Mouse (Mus musculus): ENCODE measurements around the gene A430078G23Rik. TPM values are rescaled to one million over a fixed set of nuclear protein-coding genes. Genes with fewer than 3 reads are reported as not detected.
"Not testable (repeated sequence)": the region's sequence is repeated elsewhere in the genome, so short reads cannot be mapped to it uniquely, and the experiment has no call there.

Gene A430078G23Rik
- polyA plus RNA-seq, 1 experiment from 2014 or later: not detected

GRCm38 (mm10) chr8:3327538-3328245, 25.5 kb upstream of the A430078G23Rik start:
- no peak for ATAC-seq (ENCODE audit: insufficient number of reproducible peaks, low FRiP score)
- WGBS: 60% methylated on average over 8 of the region's 8 CpGs
- Histone ChIP-seq H3K9me3 (replicated peaks) (no peaks in the 10 kb centered on the region), H3K4me3 (no peak overlapping the region), H3K36me3 (no peaks in the 10 kb centered on the region), H3K4me2 (no peak overlapping the region), H3K27ac (ENCODE audit: poor library complexity, severe bottlenecking) (no peak overlapping the region), H3K27me3 (replicated peaks) (no peaks in the 10 kb centered on the region), H3K4me1 (replicated peaks) (no peaks in the 10 kb centered on the region), H3K9ac (no peak overlapping the region)

- H3K27ac ChIP-seq (ENCODE audit: poor library complexity, severe bottlenecking): no peak overlapping the region
- no peaks in the 10 kb centered on the region for H3K27me3 ChIP-seq (replicated peaks)
- WGBS: 46% methylated on average over 6 of the region's 6 CpGs
- H3K4me3 ChIP-seq: no peak overlapping the region
- H3K9me3 ChIP-seq (replicated peaks): no peaks in the 10 kb centered on the region
- no peak for ATAC-seq (ENCODE audit: insufficient number of reproducible peaks, low FRiP score)
- H3K4me2 ChIP-seq: no peak overlapping the region
- no peaks in the 10 kb centered on the region for H3K4me1 ChIP-seq (replicated peaks)
- no peak overlapping the region for H3K9ac ChIP-seq
- no peaks in the 10 kb centered on the region for H3K36me3 ChIP-seq
These were observed 22.6 kb upstream of the A430078G23Rik start for GRCm38 (mm10) chr8:3330662-3331061.

- WGBS: 76% methylated on average over 2 of the region's 2 CpGs
- no peaks in the 10 kb centered on the region for H3K27me3 ChIP-seq (replicated peaks)
- ATAC-seq (ENCODE audit: insufficient number of reproducible peaks, low FRiP score): no peak
- H3K4me2 ChIP-seq: no peak overlapping the region
- H3K4me3 ChIP-seq: no peak overlapping the region
- H3K27ac ChIP-seq (ENCODE audit: poor library complexity, severe bottlenecking): no peak overlapping the region
- no peaks in the 10 kb centered on the region for H3K36me3 ChIP-seq
- H3K4me1 ChIP-seq (replicated peaks): no peaks in the 10 kb centered on the region
- H3K9me3 ChIP-seq (replicated peaks): no peaks in the 10 kb centered on the region
- H3K9ac ChIP-seq: no peak overlapping the region
These were observed 21.5 kb upstream of the A430078G23Rik start for GRCm38 (mm10) chr8:3331692-3332091.

- no peak for ATAC-seq (ENCODE audit: insufficient number of reproducible peaks, low FRiP score)
- Histone ChIP-seq H3K9ac (no peak overlapping the region), H3K4me3 (no peak overlapping the region), H3K9me3 (replicated peaks) (0 out of 2 replicates have a peak, but pooled peaks cover 4% of the 10 kb centered on the region), H3K36me3 (no peaks in the 10 kb centered on the region), H3K27me3 (replicated peaks) (no peaks in the 10 kb centered on the region), H3K27ac (ENCODE audit: poor library complexity, severe bottlenecking) (no peak overlapping the region), H3K4me1 (replicated peaks) (no peaks in the 10 kb centered on the region), H3K4me2 (no peak overlapping the region)
- WGBS: 84% methylated on average over 1 of the region's 1 CpGs
These were observed 17.3 kb upstream of the A430078G23Rik start for GRCm38 (mm10) chr8:3335881-3336280.

- no peak overlapping the region for H3K9ac ChIP-seq
- H3K27me3 ChIP-seq (replicated peaks): no peaks in the 10 kb centered on the region
- H3K36me3 ChIP-seq: no peaks in the 10 kb centered on the region
- H3K27ac ChIP-seq (ENCODE audit: poor library complexity, severe bottlenecking): no peak overlapping the region
- H3K4me3 ChIP-seq: no peak overlapping the region
- 0 out of 2 replicates have a peak, but pooled peaks cover 4% of the 10 kb centered on the region for H3K9me3 ChIP-seq (replicated peaks)
- no peak overlapping the region for H3K4me2 ChIP-seq
- 63% methylated on average over 9 of the region's 9 CpGs for WGBS
- no peak for ATAC-seq (ENCODE audit: insufficient number of reproducible peaks, low FRiP score)
- no peaks in the 10 kb centered on the region for H3K4me1 ChIP-seq (replicated peaks)
These were observed 16.3 kb upstream of the A430078G23Rik start for GRCm38 (mm10) chr8:3336658-3337524.

GRCm38 (mm10) chr8:3337525-3337824, 15.7 kb upstream of the A430078G23Rik start:
- H3K36me3 ChIP-seq; H3K27me3 ChIP-seq (replicated peaks); H3K9me3 ChIP-seq (replicated peaks); H3K4me2 ChIP-seq; H3K4me1 ChIP-seq (replicated peaks); H3K27ac ChIP-seq (ENCODE audit: poor library complexity, severe bottlenecking); H3K4me3 ChIP-seq; ATAC-seq (ENCODE audit: insufficient number of reproducible peaks, low FRiP score); H3K9ac ChIP-seq: not testable (repeated sequence)
- WGBS: 73% methylated on average over 3 of the region's 3 CpGs

- no peak for ATAC-seq (ENCODE audit: insufficient number of reproducible peaks, low FRiP score)
- no peak overlapping the region for H3K27ac ChIP-seq (ENCODE audit: poor library complexity, severe bottlenecking)
- 86% methylated on average over 11 of the region's 11 CpGs for WGBS
- 0 out of 2 replicates have a peak, but pooled peaks cover 4% of the 10 kb centered on the region for H3K9me3 ChIP-seq (replicated peaks)
- no peaks in the 10 kb centered on the region for H3K27me3 ChIP-seq (replicated peaks)
- H3K9ac ChIP-seq: no peak overlapping the region
- H3K4me3 ChIP-seq: no peak overlapping the region
- no peak overlapping the region for H3K4me2 ChIP-seq
- H3K4me1 ChIP-seq (replicated peaks): no peaks in the 10 kb centered on the region
- H3K36me3 ChIP-seq: no peaks in the 10 kb centered on the region
These were observed 15.2 kb upstream of the A430078G23Rik start for GRCm38 (mm10) chr8:3337971-3338370.

GRCm38 (mm10) chr8:3340711-3341110, 12.5 kb upstream of the A430078G23Rik start:
- not testable (repeated sequence) for H3K36me3 ChIP-seq; H3K27me3 ChIP-seq (replicated peaks); ATAC-seq (ENCODE audit: insufficient number of reproducible peaks, low FRiP score); H3K27ac ChIP-seq (ENCODE audit: poor library complexity, severe bottlenecking); H3K9ac ChIP-seq; H3K9me3 ChIP-seq (replicated peaks); H3K4me1 ChIP-seq (replicated peaks); H3K4me3 ChIP-seq; H3K4me2 ChIP-seq
- 81% methylated on average over 3 of the region's 3 CpGs for WGBS

GRCm38 (mm10) chr8:3345337-3345736, 7.9 kb upstream of the A430078G23Rik start:
- ATAC-seq (ENCODE audit: insufficient number of reproducible peaks, low FRiP score): no peak
- no peaks in the 10 kb centered on the region for H3K36me3 ChIP-seq
- H3K27ac ChIP-seq (ENCODE audit: poor library complexity, severe bottlenecking): no peak overlapping the region
- H3K4me1 ChIP-seq (replicated peaks): no peaks in the 10 kb centered on the region
- 87% methylated on average over 6 of the region's 6 CpGs for WGBS
- H3K9ac ChIP-seq: no peak overlapping the region
- no peaks in the 10 kb centered on the region for H3K9me3 ChIP-seq (replicated peaks)
- no peak overlapping the region for H3K4me2 ChIP-seq
- H3K4me3 ChIP-seq: no peak overlapping the region
- no peaks in the 10 kb centered on the region for H3K27me3 ChIP-seq (replicated peaks)

GRCm38 (mm10) chr8:3346691-3347413, 6.4 kb upstream of the A430078G23Rik start:
- Histone ChIP-seq H3K4me1 (replicated peaks) (no peaks in the 10 kb centered on the region), H3K36me3 (no peaks in the 10 kb centered on the region), H3K9ac (no peak overlapping the region), H3K27ac (ENCODE audit: poor library complexity, severe bottlenecking) (no peak overlapping the region), H3K4me3 (no peak overlapping the region), H3K27me3 (replicated peaks) (no peaks in the 10 kb centered on the region), H3K9me3 (replicated peaks) (no peaks in the 10 kb centered on the region), H3K4me2 (no peak overlapping the region)
- no peak for ATAC-seq (ENCODE audit: insufficient number of reproducible peaks, low FRiP score)
- WGBS: 83% methylated on average over 5 of the region's 5 CpGs

GRCm38 (mm10) chr8:3348142-3348823, 4.9 kb upstream of the A430078G23Rik start:
- no peak for ATAC-seq (ENCODE audit: insufficient number of reproducible peaks, low FRiP score)
- H3K4me1 ChIP-seq (replicated peaks): no peaks in the 10 kb centered on the region
- H3K4me3 ChIP-seq: no peak overlapping the region
- WGBS: 35% methylated on average over 13 of the region's 13 CpGs
- H3K9ac ChIP-seq: no peak overlapping the region
- no peaks in the 10 kb centered on the region for H3K9me3 ChIP-seq (replicated peaks)
- H3K36me3 ChIP-seq: no peaks in the 10 kb centered on the region
- no peak overlapping the region for H3K27ac ChIP-seq (ENCODE audit: poor library complexity, severe bottlenecking)
- no peak overlapping the region for H3K4me2 ChIP-seq
- H3K27me3 ChIP-seq (replicated peaks): no peaks in the 10 kb centered on the region
